Mouse (Mus musculus) testis, adult 2 months (tissue): ENCODE measurements at regions not wholly inside any gene's neighbourhood (a gene's known extent, or its start where the extent isn't known, plus 50 kb on each side); places are given as distances from the start of the nearest gene placed in this dataset.

Experiments
- CTCF ChIP-seq: fragments of 200-500 bp; IDR thresholded peaks from 2 replicates; pipeline ENCODE4 v1.5.1; 2012; ENCODE audit warnings: low read depth, mild to moderate bottlenecking, inconsistent platforms, low read length, moderate library complexity; ENCODE audit not compliant: control insufficient read depth, insufficient read depth, insufficient replicate concordance
- POLR2A ChIP-seq: fragments of 200-500 bp; IDR thresholded peaks from 2 replicates; pipeline ENCODE4 v1.6.1; 2012; ENCODE audit warnings: low read depth, mild to moderate bottlenecking, inconsistent platforms, low read length, moderate library complexity; ENCODE audit not compliant: control insufficient read depth

- no peak for TF ChIP-seq CTCF
- TF ChIP-seq POLR2A, result no peak
Measured at GRCm38 (mm10) chr2:160249104-160250093, 84.6 kb downstream of the Gm826 start.
